Mouse (Mus musculus) brain, embryonic 14.5 days (tissue): Measurements from ENCODE around the gene Pex6.

Experiments
- CTCF ChIP-seq: fragments of 200-500 bp; IDR thresholded peaks from 2 replicates; pipeline ENCODE4 v1.5.1; 2012; ENCODE audit warnings: inconsistent platforms, mild to moderate bottlenecking, moderate library complexity, borderline replicate concordance; ENCODE audit not compliant: insufficient read depth, insufficient read length; ENCODE audit errors: extremely low read depth
- POLR2A ChIP-seq: fragments of 200-500 bp; IDR thresholded peaks from 2 replicates; pipeline ENCODE4 v1.6.1; 2012; ENCODE audit warnings: mild to moderate bottlenecking, inconsistent platforms, borderline replicate concordance; ENCODE audit not compliant: poor library complexity, insufficient read depth, insufficient read length, severe bottlenecking; ENCODE audit errors: extremely low read depth

DNA sequence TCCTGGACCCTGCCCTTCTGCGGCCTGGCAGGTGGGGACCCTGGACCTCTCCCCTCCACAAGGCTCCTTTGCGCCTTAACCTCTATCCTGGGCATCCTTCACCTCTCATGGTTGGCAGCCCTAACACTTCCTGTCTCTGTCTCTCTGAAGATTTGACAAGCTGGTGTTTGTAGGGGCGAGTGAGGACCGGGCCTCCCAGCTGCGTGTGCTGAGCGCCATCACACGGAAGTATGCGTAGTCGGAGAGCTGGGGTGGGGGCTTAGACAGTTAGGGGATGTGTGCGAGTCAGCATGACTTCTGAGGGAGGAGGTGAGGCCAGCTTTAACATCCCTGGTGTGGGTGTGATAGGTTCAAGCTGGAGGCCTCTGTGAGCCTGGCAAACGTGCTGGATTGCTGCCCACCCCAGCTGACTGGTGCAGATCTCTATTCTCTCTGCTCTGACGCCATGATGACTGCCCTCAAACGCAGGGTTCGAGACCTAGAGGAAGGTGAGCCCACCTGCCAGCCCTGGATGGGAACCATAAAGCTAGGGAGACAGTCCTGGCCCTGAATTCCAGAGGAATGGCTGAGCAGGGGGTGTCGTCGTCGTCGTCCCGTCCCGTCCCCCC lies 13.3 kb downstream of the Pex6 start:
- no peak for TF ChIP-seq CTCF
- no peak for TF ChIP-seq POLR2A
